Mouse (Mus musculus) adrenal gland, adult 8-10 months (tissue): Measurements from ENCODE around the gene Pycr1. TPM values are rescaled to one million over a fixed set of nuclear protein-coding genes. Genes with fewer than 3 reads are reported as not detected.

Experiments used
- DNase-seq: peaks from one replicate; pipeline ENCODE4 v3.0.0; 2022
- total RNA-seq, 4 experiments: library from RNA; stranded (reverse); gene quantifications; 2 replicates each; pipeline ENCODE4 v1.2.4; 2022

The Pycr1 gene
- total RNA-seq, 4 experiments from 2014 or later, result 0.73 to 2.0 (median 1.3) TPM

GRCm38 (mm10) chr11:120657301-120657700 lies 13.7 kb upstream of the Pycr1 start:
- DNase-seq, result no peak

DNA sequence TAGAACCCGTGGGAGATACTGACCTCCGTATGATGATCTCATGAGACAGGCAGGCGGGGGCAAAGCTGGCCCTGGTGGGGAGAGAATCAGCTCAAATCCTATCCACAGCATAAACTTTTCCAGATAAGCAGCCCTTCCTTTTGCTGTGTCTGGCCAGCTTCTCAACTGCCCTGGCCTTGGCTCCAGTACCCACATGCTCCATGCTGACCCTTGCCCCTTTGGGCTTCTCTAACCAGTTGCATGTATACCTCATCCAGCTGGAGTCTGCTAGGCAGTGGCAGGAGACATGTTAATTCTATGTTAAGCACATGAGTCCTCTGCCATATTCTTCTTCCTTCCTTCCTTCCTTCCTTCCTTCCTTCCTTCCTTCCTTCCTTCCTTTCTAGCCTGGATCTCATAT lies 11.2 kb upstream of the Pycr1 start:
- DNase-seq, result no peak

- DNase-seq, result no peak
These were observed 8.3 kb upstream of the Pycr1 start for GRCm38 (mm10) chr11:120651872-120652271.

DNA sequence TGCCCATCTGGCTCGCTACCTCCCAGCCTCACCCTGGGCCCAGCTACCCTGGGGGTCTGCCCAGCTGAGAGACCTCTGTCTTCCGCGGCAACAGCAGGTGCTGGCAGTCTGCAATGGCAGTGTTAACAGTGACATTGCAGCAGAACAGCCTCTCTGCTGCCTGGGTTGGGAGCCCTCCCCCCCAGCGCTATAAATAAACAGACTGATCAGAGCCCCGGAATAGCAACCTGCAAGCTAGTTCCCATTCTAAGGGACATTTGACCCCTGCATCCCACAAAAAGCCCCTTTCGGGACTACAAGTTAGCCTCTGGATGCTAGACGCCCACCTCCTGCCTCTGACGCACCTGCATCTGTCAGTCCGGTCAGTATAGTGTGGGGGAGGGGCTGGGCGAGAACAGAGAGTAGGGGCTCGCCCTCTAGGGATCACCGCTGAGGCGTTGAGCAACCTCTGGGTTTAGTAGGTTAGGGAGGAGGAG lies 4.5 kb upstream of the Pycr1 start, which contains the start of gene Myadml2:
TSS of gene Myadml2 (minus strand) at position 158 of the 476 bp plus-strand sequence.
- no peak for DNase-seq

- DNase-seq, result no peak
These were observed 3.7 kb upstream of the Pycr1 start for GRCm38 (mm10) chr11:120647047-120647830.

DNA sequence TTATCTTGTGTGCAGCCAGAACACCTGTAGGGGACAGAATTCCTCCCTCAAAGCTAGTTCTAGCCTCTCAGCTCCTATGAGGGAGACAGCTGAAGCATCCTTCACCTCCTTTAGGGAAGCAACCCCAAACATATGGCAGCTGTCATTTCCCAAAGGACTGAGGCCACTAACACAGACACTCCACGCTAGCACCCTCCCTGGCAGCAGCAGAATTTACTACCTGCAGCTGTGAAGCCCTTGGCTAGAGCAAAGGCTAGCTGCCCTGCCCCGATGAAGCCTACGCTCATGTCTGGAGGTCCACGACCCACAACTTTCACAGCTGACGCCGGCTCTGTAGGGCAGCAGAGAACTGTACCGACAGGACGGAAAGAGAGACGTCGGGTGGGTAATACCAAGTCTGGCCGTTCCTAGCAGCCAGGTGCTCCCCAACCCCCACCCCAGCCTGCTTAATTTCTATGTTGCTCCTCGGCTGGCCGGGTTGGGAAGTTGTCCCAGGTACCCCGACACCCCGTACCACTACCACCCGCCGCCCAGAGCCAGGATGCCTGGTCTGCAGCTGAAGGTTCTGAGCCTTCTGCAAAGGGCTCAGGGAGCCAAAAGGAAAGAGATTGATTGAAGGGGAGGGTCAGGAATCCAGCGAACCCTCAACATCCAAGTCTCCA lies 499 bp downstream of the Pycr1 start:
- DNase-seq, result no peak

DNA sequence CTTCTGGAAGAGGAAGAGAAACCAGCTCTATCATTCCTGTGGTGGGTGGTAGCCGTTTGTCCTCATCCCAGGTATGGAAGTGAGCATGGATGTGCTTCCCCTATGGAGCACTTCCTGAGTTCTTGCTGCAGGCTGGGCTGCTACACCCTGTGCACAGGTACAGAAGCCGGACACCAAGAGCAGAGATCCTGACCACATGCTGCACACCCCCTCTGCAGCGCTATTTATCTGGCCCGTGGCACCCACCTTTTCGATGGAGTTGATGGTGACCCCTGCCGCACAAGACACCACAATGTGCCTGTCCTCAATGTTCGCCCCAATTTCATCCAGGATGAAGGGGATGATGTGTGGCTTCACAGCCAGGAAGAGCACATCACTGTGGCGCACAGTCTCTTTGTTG lies 1.7 kb downstream of the Pycr1 start:
- DNase-seq, result no peak

DNA sequence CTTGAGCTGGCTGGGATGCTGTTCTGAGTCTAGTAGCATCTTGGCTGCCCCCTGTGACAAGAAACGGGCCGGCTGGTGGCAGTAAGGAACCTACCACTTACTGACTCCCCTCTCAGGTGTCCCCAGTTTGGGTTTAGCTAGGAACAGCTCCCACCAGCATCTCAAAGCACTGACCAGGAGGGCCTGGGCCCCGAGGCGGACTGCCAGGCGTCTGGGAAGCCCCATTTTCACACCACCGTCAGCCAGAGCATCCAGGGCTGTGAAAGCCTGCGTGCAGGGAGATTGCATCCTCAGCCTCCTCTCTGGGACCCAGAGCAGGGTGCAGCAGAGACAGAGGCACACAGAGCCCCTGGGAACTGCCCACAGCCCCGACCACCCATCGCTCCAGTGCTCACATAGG lies 2.3 kb downstream of the Pycr1 start:
- no peak for DNase-seq

GRCm38 (mm10) chr11:120634810-120635209 lies 8.8 kb downstream of the Pycr1 start:
- no peak for DNase-seq

DNA sequence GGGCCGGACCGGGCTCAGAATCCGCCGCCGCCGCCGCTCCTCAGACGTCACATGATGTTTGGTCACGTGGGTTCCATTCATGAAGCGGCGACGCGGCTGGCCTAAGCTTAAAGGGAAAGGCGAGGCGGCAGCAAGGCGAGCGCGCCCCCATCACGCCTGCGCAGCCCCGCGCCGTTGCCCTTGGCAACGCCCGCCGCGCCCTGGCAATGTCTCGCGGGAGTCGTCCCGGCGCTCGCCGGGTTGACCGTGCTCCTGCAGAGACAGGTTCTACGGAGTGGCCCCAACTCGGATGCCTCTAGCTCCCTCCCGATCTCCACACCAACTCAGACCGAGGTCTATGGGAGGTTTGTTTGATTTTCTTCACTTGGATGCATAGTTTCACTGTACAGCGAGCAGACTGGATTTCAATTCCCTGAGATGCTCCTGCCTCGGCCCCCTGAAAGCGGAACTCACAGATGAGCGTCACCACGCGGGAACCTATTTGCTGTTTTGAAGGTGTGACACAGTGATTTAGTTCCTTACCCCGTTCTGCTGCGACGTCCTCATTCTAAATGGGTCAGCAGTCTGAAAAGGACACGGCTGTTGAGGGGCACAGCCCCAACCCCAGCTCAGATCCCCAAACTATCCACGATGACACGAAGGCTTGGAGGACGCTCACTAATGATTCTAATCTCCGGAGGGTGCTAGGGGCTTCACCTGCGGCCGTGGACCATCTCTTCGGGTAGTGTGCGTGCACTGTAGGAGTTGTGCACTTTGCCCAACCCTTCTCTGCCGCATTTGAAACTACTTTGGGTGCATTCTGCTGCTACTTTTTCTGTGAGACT lies 9.8 kb downstream of the Pycr1 start, which contains the start of gene Mafg:
TSS of gene Mafg (minus strand) at position 81 of the 824 bp plus-strand sequence.
- DNase-seq, result peak; percentile 91

GRCm38 (mm10) chr11:120632559-120633519 lies 10.7 kb downstream of the Pycr1 start:
- peak; percentile 85 for DNase-seq

GRCm38 (mm10) chr11:120631726-120632448 lies 11.7 kb downstream of the Pycr1 start:
- DNase-seq, result no peak

- DNase-seq, result no peak
These were observed 12.5 kb downstream of the Pycr1 start for GRCm38 (mm10) chr11:120630881-120631725.

GRCm38 (mm10) chr11:120630401-120630871 lies 13.1 kb downstream of the Pycr1 start:
- DNase-seq, result no peak

DNA sequence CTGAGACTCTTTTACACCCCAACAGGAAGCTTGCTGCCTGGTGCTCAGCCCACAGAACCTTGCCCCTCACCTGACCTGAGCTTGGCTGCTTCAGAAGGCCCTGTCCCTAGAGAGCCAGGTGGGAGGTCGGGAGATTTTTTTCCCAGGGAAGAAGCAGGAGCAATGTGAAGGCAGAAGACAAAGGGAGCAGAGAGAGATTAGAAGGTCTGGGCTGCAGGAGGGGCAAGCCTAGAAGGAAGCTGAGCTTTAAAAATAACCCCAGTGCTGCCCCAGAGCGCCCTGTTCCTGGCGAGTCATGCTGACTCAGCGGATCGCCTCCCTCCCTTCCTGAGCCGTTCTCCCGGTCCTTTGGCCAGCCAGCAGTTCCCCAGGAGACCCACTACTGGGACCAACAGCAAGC lies 13.7 kb downstream of the Pycr1 start:
- no peak for DNase-seq

DNA sequence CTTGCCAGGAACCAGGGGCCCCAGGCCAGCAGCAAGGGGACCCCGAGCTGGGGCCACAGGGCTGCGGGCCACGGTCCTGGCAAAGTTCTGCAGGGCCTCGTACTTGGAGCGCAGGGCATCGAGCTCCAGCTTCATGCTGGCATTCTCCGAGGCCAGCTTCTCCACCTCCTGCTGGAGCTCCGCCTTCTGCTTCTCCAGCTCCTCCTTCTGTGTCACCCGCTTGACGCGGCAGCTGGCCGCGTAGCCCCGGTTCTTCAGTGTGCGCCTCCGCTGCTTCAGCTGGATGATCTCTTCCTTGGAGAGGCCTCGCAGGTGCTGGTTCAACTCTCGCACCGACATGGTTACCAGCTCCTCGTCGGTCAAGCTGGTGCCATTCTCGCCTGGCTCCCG lies 14.2 kb downstream of the Pycr1 start:
- no peak for DNase-seq

DNA sequence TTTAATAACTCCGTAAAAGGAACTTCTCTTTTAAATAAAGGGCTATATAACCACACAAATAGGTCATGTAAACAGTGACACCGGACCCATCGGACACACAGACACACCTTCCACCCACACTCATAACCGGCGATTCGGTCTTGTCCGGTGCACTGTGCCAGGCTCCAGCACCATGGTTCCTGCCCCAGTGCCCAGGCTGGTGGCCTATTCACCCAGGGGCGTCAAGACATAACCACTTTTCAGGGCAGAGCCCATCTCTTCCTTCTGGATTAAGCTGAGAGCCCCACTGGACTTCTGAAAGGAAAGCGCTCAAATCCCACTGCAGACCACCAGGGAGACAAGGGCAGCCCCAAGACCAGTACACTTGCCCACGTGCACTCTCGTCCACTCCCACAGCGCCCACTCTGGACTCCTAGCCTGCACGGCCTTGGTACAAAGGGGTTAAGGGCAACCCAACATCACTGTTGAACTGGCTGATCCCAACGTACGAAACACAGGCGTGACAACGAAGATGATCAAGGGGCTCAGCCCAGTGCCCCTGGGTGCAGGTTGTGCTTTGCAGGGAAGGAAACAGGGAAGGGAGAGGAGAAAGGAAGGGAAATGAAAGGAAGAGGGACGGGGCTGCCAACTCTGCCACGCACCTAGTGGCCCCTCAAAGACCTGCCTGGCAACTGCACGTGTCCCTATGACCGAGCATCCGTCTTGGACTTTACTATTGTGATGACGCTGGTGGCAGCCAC lies 14.8 kb downstream of the Pycr1 start:
- DNase-seq, result no peak

GRCm38 (mm10) chr11:120627468-120628300 lies 15.9 kb downstream of the Pycr1 start:
- DNase-seq, result no peak
